Mouse (Mus musculus) gonadal fat pad, adult 2 months (tissue): ENCODE measurements around the gene Dpysl5. TPM values are rescaled to one million over a fixed set of nuclear protein-coding genes. Genes with fewer than 3 reads are reported as not detected.
"Not testable (repeated sequence)": the region's sequence is repeated elsewhere in the genome, so short reads cannot be mapped to it uniquely, and the experiment has no call there.

ENCODE experiments used
- DNase-seq: peaks from one replicate; pipeline ENCODE4 v3.0.0-alpha.2; 2012; ENCODE audit warnings: low read depth
- polyA plus RNA-seq: library from polyadenylated mRNA; depleted of rRNA; stranded (reverse); fragments of >200 nt; gene quantifications from 2 replicates; pipeline ENCODE4 v1.2.3, GENCODE M21; 2012; rRNA removed

The Dpysl5 gene
- polyA plus RNA-seq: 0.30 and 0.69 TPM in 2 replicates

- DNase-seq: no peak
These were observed at the start of gene Dpysl5 for GRCm38 (mm10) chr5:30711147-30712001. Gene Dpysl5 (plus strand): TSS chr5:30711564.

GRCm38 (mm10) chr5:30665360-30665759 is 46.0 kb upstream of the Dpysl5 start:
- DNase-seq: no peak

GRCm38 (mm10) chr5:30665968-30666367 is 45.4 kb upstream of the Dpysl5 start:
- DNase-seq: no peak

GRCm38 (mm10) chr5:30666391-30667195 is 44.8 kb upstream of the Dpysl5 start, which contains the start of gene Cenpa:
Gene Cenpa (plus strand): TSS chr5:30666777.
- DNase-seq: peak; percentile 94

- no peak for DNase-seq
These were observed 44.1 kb upstream of the Dpysl5 start for GRCm38 (mm10) chr5:30667215-30667614.

GRCm38 (mm10) chr5:30667686-30668085 is 43.7 kb upstream of the Dpysl5 start:
- no peak for DNase-seq

GRCm38 (mm10) chr5:30668637-30669495 is 42.5 kb upstream of the Dpysl5 start:
- DNase-seq: no peak

GRCm38 (mm10) chr5:30669496-30669830 is 41.9 kb upstream of the Dpysl5 start:
- DNase-seq: no peak

GRCm38 (mm10) chr5:30670091-30670490 is 41.3 kb upstream of the Dpysl5 start:
- no peak for DNase-seq

- no peak for DNase-seq
These were observed 37.4 kb upstream of the Dpysl5 start for GRCm38 (mm10) chr5:30674001-30674400.

- no peak for DNase-seq
These were observed 34.6 kb upstream of the Dpysl5 start for GRCm38 (mm10) chr5:30676800-30677199.

GRCm38 (mm10) chr5:30678069-30678468 is 33.3 kb upstream of the Dpysl5 start:
- DNase-seq: not testable (repeated sequence)

GRCm38 (mm10) chr5:30678722-30679296 is 32.6 kb upstream of the Dpysl5 start:
- no peak for DNase-seq

- no peak for DNase-seq
These were observed 31.8 kb upstream of the Dpysl5 start for GRCm38 (mm10) chr5:30679593-30679992.

- DNase-seq: no peak
These were observed 29.4 kb upstream of the Dpysl5 start for GRCm38 (mm10) chr5:30681970-30682369.

GRCm38 (mm10) chr5:30682967-30683600 is 28.3 kb upstream of the Dpysl5 start:
- DNase-seq: no peak

GRCm38 (mm10) chr5:30683993-30684392 is 27.4 kb upstream of the Dpysl5 start:
- no peak for DNase-seq

- no peak for DNase-seq
These were observed 24.6 kb upstream of the Dpysl5 start for GRCm38 (mm10) chr5:30686781-30687180.

- DNase-seq: no peak
These were observed 10.9 kb upstream of the Dpysl5 start for GRCm38 (mm10) chr5:30700361-30701000.

GRCm38 (mm10) chr5:30701373-30701772 is 10.0 kb upstream of the Dpysl5 start:
- DNase-seq: not testable (repeated sequence)
